Mouse (Mus musculus): ENCODE data around the gene Cdk11b.

Gene Cdk11b

DNA sequence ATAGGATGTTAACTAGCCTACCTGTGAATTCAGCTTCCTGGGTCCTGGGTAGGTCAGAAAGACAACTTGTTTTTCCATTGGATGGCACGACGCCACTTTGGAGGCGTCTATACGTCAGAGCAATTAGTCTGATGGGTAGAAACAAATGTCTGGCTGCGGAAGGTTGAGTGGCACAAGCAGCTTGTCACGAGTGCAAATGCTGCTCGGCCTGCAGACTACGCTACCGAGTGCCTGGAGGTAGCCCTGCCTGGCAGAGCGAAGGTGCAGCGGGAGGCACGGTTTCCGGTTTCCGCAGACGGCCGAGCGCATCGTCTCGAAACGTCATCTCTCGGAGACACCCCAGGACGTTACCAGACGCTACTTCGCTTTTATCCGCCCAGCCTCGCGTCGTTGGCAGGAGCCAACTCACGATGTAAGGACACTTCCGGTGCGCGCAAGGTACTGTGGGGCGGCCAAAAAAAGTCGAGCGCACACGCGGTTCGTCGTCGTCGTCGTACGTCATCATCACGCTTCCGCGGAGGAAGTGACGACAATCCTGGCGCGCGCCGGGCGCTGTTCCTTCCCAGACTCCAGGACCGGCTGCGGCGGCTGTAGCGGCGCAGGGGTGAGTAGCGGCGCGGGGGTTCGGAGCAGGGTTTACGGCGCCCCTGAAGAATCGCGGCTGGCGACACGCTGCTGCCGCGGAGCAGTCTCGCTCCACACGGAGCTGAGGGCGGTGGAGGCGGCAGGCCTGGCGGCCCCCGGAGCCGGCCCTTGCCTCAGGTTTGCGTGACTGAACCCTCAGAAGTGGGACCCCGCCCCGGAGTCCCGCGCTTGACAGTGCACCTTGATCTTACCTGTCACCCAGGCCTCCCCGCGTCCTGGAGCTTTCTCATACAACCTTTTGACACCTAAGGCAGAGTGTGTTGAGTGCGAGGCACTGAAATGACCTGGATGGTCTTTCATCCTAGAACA is at the start of gene Cdk11b:
Gene Cdk11b (plus strand): TSS at position 517 of the 954 bp plus-strand sequence.
- DNase-seq (ENCODE audit: low spot score), result peak; percentile 99

DNA sequence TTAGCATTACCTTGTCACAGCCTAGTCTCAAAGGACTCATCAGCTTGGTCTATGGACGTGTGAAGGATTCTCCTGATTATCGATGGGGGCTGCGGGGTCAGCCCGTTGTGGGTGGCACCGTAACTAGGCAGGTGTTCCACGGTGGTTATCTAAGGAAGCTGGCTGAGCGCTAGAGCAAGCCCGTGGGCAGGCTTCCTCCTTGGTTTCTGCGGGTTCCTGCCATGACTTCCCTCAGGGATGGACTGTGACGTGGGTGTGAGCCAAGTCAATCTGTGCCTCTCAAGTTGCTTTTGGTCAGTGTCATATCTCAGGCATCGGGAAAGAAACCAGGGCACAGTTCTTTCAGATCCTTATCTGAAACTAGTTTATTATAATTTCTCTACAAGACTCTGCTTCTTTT is 49.7 kb upstream of the Cdk11b start:
- no peak for DNase-seq (ENCODE audit: low spot score)

DNA sequence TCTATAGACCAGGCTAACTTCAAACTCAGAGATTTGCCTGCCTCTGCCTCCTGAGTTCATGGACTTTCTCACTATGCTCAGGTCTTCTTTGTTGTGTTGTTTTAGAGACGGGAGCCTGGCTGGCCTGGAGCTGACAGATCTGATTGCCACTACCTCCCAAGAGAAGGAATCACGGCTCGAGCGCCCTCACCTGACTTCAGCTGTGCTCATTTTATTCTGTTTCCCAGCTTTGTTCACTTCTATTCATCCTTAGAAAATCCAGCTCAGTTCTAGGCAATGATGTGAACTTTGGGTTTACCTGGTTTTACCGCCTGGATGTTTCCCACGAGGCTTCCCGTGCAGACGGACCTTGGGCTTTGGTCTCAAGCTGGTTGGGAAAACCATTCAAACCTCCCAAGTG is 49.1 kb upstream of the Cdk11b start:
- no peak for DNase-seq (ENCODE audit: low spot score)

DNA sequence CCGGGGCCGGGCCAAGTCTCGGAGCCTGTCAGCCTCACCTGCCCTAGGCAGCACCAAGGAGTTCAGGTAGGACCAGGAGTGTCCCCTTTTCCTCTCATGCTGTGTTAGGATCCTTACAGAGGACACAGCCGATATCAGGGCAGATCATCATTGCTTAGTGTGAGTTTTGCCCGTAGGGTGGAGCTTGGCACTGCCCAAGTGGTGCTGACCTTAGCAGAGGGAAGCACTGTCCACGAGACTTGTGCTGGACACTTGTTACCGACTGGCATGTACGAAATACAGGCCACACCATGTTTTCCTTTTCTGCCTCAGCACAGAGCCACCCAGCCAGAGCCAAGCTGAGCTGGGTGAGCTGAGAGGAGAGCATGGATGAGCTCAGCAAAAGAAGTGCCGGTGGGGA is 47.5 kb upstream of the Cdk11b start:
- DNase-seq (ENCODE audit: low spot score), result no peak

DNA sequence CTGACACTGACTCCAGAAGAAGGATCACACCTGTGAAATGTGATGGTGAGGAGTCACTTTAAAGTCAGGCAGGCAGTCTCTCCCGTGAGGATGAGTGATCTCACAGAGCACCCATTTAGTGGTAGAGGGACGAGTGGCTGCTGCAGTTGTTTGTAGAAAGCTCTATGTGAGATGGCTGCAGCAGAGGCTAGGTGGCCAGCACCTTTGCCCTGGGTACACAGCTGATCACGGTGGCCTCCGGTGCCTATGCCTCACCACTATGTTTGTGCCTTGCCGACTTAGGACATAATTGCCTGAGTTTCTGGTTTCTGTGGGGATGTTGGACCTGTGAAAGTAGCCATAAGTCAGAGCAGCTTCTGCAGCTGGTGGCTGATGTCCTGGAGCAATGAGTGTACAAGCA is 46.9 kb upstream of the Cdk11b start:
- no peak for DNase-seq (ENCODE audit: low spot score)

DNA sequence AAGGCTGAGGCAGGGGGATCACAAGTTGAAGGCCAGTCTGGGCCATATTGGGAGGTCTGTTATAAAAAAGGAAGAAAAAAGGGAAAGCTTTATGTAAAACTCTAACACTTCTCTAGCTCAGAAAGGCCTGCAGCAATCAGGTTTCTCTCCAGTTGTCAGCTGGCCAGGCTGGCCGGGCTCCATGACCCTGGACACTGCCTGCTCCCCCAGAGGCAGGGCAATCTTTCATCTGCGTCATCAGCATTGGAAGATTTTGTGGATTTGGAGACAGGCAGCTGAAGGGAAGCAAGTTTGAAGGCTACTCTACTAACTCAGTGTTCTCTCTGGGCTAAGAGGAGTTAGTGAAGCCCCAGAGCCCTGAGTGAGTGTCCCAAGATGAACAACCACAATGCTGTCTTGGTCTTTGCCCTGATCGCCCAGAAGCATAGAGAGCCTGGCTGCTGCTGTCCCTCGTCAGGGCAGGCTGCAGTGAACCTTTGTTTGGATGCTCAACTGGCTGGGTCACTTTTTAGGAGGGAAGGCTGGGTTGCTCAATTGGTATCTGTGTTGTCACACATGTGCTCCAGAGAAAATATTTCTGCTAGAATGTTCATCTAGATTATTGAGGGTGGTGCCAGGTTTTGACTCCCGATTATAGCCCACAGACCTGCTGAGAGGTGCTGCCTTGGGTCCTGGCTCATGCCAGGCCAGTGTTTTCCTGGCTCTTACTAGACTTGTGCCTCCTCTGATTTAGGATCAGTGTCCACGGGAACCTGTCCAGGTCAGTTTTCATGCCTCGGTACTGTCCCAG is 46.1 kb upstream of the Cdk11b start:
- DNase-seq (ENCODE audit: low spot score), result no peak

DNA sequence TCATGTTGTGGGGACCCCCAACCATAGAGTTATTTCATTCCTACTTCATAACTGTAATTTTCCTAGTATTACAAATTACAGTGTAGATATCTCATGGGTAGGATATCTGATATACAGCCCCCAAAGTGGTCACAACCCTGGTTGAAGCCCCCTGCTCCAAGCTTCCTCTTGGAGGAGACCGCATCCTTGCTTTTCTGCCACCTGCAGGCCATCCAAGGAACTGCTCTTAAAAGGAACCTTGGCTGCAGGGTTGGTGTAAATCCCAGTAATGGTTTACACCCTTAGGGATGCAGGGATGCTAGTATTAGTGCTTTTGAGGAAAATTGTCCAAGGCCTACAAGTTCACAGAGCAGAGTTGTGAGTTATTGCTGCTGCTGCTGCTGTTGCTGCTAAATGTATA is 44.2 kb upstream of the Cdk11b start:
- DNase-seq (ENCODE audit: low spot score), result peak; percentile 75

DNA sequence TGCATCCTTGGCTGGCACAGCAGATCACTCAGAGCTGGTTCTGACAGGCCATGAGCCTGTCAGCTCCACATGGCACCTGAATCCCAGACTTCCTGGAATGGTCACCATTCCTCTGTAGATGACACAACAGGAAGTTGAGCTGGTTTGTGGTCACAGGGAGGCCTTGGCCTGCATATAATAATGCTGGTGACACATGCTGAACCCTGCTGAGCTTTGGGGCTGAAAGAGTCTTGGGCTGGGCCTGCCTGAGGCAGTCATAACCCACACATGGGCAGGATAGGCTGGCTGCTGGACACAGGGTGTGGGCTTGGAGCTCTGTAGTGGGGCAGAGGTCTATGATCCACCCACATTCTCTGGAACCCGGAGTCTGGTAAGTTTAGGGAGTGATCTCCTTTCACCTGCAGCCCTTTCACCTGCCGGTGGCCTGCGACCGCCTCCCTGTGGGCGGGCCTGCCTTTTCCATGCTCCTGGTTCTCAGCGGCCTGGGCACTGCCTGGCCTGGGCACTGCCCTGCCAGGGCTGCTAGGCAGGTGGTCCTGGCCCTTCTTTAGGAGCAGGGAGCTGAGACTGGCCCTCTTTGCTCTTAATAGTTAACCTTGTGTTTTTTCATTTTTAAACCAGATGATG is 42.3 kb upstream of the Cdk11b start:
- DNase-seq (ENCODE audit: low spot score), result no peak

DNA sequence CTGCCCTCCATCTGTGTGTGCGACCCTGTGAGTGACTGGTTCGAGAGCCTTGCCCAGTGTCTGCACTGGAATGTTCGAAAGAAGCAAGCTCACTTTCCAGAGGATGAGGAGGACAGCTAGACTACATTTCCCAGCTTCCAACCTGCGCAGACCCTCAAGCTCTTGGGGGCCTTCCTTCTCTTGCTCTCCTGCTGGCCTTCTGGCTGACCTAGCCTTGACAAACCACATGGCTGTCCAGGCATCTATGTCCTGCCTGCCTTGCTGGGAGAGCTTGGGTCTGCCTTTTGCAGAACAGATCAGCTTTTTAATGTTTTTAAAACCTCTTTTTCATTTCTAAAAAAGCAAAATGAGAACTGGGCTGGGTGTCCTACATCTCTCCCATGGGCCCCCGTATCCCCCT is 35.3 kb upstream of the Cdk11b start:
- no peak for DNase-seq (ENCODE audit: low spot score)

DNA sequence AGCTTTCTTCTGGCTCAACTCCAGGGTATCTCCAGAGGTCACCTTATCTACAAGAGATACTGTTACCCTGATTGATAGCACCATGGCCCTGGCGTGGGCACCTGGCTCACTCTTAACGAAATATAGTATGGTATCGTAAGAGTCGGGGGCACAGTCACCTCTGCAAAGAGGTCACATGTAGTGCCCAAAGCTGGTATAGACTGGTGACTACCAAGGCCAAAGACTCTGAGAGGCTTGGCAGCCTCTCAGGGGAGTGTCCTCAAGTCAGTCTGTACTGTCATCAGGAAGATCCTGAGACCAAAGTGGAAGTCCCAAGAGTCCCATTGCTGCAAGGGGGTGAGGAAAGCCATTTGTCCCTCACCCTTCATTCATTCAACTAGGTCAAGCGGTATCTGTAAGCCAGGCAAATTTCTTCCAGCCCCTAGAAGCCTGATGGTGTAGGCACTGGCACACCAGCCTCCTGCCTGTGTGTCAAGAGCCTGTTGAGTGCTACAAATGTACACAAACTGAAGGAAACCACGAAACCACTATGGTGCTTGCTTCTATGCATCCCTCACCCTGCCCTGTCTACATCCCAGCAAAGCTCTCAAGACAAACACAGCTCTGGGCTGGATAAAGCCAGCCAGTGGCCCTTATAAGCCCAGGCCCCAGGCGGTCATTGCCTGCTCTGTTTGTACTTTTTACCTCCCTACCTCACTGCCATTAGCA is 33.5 kb upstream of the Cdk11b start:
- DNase-seq (ENCODE audit: low spot score), result no peak

DNA sequence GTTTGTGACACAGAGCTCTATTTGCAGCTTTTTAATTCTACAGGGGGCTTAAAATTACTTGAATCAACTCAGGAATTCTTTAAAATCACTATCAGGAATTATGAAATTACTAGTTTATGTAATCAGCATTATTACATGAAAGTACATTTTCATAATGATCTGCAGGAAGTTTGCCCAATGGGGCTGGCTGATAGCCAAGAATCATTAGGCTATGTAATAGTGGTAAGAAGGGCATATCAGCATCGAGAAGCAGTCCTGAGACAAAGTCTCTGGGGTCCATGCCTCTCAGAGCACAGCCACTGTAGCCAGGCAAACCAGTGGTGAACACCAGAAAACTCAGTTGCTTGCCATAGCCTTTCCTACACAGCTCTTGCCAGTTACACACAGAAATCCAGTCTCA is 30.9 kb upstream of the Cdk11b start:
- DNase-seq (ENCODE audit: low spot score), result no peak

DNA sequence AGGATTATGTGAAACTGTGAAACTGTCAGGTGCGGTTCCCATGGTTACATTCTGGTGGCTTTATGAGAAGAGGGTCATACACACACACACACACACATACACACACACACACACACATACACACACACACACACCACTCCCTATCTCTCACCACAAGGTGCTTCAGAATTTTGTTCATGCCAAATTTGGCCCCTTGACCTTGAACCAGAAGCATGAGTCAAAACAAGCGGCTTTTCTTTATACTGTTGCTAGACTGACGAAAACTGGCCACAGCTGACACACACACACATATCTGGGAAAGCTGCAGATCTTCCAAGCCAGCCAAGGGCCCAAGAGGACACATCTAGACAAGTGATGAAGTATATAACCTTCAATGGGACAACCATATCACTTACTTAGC is 28.9 kb upstream of the Cdk11b start:
- DNase-seq (ENCODE audit: low spot score), result no peak

DNA sequence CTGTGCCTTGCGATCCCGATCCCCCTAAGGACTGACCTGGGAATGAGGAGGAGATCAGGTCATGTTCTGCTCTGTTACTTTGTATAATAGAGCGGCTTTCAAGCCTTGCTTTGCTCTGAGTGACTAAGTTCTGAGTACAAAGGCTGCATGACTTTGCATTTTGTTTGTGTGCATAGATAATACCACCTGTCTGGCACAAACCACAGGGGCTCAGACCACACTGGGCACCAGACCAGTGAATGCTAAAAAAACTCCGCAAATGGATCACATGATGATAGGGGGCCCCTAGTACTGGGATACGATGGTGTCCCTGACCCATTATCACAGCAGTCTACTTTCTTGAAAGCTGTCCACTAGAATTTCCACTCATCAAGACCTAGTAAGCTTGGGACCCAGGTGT is 28.0 kb upstream of the Cdk11b start:
- no peak for DNase-seq (ENCODE audit: low spot score)

DNA sequence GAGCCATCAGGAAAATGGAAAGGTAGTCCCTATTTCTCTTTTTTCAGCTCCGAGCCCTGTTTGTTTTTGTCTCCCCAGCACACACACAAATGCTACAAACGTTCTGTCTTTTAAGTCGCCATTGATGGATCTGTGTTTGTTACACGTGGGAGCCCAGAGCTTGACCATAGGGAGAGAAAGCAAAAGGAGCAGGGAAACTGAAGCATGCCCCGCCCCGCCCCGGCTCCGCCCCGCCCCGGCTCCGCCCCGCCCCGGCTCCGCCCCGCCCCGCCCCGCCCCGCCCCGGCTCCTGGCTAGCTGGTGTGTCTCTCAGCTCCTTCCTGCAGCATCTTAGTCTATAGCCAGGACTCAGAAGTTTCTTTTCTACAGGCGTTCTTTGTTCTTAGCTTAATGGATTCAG is 26.1 kb upstream of the Cdk11b start:
- no peak for DNase-seq (ENCODE audit: low spot score)

DNA sequence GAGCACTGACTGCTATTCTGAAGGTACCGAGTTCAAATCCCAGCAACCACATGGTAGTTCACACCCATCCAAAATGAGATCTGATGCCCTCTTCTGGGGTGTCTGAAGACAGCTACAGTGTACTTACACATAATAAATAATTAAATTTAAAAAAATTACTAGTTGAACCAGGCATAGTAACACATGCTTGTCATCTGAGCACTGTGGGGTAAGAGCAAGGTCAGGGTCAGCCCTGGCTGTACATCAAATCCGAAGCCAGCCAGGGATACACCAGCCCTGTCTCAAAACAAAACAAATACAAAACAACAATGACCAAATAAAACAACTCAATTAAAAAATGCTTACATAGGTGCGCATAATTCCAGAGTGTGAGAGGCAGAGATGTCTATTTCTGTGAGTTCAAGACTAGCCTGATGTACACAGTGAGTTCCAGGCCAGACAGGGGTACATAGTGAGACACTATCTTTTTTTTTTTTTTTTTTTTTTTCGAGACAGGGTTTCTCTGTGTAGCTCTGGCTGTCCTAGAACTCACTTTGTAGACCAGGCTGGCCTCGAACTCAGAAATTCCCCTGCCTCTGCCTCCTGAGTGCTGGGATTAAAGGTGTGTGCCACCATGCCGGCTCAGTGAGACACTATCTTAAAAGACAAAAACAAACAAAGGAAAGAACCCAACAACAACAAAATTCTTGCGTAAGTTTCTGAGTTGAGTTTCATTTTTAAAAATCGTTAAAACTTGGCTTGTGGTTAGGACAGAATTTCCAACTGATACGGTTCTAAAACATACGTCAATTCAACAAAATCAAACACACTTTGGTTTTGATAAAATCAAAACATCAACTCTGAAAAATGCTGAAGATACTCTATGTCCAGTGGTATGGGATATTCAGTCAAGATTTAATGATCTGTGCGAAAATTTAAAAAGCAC is 24.5 kb upstream of the Cdk11b start:
- no peak for DNase-seq (ENCODE audit: low spot score)

DNA sequence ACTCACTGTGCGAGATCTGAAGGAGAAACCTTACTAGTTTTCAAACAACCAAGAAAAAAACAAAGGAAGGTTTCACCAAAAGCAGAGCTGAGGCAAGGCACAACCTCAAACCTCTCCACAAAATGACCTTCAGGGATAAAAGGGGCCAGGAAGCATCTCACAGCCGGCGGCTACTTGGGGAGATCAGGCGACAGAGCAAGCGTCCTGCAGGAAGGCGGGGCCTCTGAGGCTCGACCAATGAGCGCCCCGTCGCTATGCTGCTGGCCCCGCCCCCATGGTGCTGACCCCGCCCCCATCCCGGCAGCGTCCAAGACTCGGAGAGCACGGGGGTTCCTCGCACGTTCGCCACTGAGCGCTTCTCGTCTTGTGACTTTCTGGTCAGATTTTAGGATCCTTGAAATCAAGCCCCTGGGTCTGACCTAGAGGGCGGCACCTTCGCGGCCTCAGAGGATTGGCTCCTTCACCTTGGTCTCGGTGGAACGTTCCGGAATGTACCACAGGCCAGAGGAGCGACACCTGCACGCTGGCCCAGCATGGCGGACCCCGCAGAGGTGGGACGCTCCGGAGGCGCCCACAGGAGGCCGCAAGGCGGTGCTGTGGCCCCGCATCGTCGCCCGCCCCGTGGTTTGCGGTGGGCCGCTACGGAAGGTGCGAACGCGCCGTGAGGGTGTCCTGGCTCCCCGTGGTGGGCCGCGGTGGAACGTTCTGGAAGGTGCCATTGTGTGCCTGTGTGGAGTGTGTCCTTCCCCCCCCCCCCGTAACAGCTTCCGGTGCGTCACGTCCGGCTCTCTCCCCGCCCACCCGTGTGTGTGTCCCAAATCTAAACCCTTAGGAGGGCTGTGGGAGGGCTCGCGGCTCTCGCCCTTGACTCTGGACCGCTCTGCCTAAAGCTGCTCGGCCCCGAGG is 23.3 kb upstream of the Cdk11b start, which contains the start of gene Slc35e2:
Gene Slc35e2 (plus strand): TSS at position 326 of the 906 bp plus-strand sequence.
- peak; percentile 95 for DNase-seq (ENCODE audit: low spot score)

DNA sequence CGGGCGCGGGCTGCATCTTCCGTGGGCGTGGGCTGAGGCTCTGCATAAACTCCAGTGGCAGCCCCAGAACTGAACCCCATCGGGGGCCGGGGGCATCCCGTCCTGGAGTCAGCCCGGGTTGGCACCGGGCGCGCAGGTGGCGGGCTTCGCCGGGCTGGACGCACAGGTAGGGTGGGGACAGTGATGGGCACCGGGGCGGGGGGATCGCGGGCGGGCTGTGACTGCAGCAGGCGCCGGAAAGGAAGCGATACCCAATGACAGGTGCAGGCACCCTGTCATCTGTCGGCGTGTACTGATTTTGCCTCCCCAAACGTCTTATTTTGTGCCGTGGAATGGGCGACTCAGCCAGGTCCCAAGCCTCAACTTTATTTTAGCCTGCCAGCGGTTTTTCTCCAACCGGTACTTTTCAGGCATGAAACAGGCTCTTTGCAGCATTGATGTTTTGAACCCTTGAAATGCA is 22.6 kb upstream of the Cdk11b start:
- no peak for DNase-seq (ENCODE audit: low spot score)

DNA sequence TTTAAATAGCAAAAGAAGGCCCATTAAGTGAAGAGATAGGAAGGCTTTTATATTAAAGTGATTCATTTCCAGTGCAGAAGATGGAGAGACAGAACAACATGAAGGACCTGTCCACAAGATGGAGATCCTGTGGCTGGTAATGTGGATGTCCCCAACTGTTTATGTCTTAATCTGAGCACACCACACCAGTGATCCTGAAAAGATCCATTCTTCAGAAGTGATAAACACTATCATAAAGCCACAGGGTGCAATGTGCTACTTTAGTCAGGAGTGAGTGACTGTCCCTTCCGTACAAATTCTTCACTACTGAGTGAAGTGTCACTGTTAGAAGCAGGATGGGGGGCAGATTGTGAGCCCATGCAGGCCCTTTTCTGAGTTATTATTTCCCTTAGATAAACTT is 21.9 kb upstream of the Cdk11b start:
- no peak for DNase-seq (ENCODE audit: low spot score)

DNA sequence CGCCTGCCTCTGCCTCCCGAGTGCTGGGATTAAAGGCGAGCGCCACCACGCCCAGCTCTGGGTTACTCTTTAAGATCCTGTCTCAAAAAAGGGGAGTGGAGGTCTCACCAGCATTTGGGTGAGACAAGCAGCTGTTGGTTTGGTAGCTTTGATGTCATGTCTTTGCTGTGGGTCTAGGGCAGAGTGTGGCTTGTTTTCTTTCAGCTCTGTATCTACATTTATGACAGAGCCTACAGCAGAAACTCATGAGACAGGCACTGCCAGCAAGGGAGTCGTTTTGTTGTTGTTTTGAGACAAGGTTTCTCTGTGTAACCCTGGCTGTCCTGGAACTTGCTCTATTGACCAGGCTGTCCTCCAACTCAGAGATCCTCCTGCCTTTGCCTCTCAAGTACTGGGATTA is 20.9 kb upstream of the Cdk11b start:
- no peak for DNase-seq (ENCODE audit: low spot score)

DNA sequence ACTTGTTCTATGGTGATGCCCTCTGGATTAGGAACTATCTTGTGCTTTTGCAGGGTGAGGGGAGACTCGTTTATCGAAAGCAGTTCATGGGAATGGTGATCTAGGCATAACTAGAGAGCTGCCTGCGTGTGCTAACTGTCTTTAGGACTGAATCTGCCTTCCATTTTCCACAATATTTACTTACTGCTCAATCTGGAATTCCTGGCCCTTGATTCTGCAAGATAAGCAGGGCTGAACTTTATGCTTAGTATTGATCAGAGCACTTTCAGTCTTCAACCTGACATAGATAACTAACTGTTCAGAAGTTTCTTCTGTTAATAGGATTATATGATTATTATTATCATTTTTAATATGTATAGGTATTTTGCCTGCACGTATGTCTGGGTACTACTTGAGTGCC is 19.5 kb upstream of the Cdk11b start:
- no peak for DNase-seq (ENCODE audit: low spot score)

All from embryo, embryonic 10.5 days (tissue).